Mouse (Mus musculus) adrenal gland, postnatal 4 days (tissue): ENCODE data around the gene Gpa33. TPM values are rescaled to one million over a fixed set of nuclear protein-coding genes. Genes with fewer than 3 reads are reported as not detected.

Experiments used
- DNase-seq, 2 experiments: peaks; one replicate each; pipeline ENCODE4 v3.0.0; 2021 to 2022; ENCODE audit warnings: low spot score in 2 of 2, mixed read lengths in 2 of 2
- long read RNA-seq, 2 experiments: library from polyadenylated mRNA; stranded (forward); transcript quantifications; one replicate each; pipeline ENCODE4 v2.0.0; 2021
- total RNA-seq, 2 experiments: library from RNA; stranded (reverse); gene quantifications; 2 replicates each; pipeline ENCODE4 v1.2.3; 2021

Gene Gpa33
- under 1 TPM; 0.50 to 0.59 TPM for total RNA-seq
- long read RNA-seq, experiment 1: 0 reads
- long read RNA-seq, experiment 2, partial matches to known transcripts: 1 of 1 reads
- long read RNA-seq, experiment 2, other reads (novel, unspliced or antisense): 0 of 1 reads

DNA sequence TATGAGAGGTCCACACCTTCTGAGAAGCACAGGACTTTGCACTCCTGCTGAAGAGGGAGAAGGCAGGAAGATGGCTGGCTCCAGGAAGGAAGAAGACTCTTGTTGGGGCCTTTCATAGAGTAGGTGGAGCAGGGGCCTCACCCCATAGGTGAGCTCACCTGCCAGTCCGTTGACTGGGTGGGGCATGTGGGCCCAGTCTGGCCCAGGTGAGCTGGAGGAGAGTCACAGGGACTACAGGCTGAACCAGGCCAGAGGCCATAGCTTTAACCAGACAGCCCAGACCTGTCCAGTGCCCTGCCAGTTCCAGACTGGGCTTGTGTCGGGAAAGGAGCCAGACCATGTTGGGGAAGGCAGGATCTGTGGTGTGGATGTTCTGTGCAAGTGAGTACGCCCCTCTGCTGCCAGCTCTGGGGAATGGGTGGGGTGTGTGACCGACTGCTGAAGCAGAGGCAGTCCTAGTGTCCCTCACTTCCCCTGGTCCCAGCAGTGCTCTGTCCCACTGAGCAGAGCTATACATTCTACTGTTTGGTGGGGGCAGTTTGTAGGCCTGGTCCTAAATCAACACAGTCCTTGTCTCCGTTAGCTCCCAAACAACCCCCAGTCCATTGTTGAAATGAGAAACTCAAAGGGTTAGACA is at the start of gene Gpa33:
TSS of gene Gpa33 (plus strand) at position 15 of the 637 bp plus-strand sequence.
- DNase-seq: no peak

DNA sequence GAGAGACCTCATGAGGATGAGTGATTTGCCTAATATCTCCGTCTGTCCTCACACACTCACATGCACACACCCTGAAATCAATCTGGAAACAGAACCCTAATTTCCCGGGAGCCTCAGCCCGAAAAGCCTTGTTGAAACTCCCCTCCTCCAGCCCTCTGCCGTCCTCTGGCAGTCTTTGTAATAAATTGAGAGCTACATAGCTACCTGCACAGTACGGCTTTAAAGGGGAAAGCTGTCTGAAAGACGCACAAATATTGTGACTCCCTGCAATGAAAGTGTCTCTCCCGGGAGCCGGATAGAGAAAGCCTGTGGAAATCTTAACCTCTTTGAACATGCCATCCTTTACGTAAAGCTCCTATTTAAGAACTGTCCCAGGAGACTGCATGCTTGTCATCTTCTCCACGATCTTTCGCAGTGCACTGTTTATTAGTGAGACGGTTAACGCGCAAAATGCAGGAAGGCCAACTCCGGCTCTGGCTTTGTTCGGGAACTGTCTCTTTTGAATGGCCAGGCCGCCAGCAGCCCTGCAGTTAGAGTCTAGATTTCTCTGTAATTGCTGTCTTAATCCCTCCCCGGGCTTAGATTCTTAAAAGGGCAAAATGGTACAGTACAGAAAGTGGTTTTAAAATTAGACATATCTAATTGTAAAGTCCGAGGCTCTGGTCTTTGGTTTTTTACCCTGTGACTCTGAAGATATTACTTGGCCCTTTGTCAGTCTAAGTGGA is 41.4 kb upstream of the Gpa33 start:
- DNase-seq: no peak

DNA sequence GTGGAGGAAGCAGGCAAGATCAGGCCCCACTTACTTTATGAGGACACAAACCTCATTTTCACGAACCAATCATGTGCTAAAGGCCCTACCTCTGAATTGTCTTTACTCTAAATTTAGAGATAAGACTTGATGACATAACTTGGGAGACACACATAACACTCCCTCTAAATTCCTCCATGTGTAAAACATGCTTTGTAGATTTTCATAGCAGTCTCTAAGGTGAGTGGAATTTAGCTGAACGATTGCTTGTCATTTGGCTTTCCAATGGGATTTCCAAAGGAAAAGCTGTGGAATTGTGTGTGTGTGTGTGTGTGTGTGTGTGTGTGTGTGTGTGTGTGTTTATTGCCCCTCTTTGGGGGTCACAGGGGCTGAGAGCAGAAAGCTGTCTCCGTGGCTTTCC is 40.7 kb upstream of the Gpa33 start:
- DNase-seq: no peak

DNA sequence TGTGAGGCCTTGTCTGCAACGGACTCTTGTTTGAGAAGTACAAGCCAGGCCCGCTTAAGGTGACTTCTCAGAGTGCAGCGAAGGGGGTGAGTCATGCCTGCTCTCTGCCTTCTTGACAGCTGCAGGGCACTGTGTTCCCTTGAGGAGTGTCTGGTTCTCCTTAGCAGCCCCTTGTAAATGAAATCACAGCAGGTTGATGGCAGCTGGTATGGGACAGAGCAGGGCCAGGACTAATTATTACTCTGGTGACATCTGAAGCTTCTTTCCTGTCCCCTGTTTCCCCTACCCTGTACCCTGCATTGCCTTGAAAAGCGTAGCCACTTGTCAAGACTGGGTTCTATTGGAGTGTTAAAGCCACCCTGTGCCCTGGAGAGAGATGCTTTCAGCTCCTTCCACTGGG is 40.3 kb upstream of the Gpa33 start:
- DNase-seq: no peak

GRCm38 (mm10) chr1:166090306-166090705 is 39.7 kb upstream of the Gpa33 start:
- DNase-seq: no peak

DNA sequence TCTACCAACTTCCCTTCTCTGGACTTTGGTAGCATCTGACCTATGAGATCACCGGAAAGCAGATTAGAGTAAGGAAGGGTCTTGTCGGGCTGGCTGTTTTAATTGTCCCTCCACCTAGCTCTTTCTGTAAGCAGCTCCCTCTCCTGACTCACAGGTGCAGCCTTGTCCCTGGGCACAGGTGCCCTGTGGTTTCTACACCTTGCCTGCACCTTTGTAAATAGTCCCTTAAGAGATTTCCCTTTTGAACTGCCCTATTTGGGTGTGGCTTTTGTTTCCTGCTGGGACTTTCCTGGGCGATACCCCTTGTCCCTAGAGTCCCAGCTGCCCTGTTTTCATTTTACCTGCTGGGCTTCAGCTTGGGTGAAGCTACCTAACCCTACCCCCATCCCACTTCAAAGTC is 35.6 kb upstream of the Gpa33 start:
- no peak for DNase-seq

DNA sequence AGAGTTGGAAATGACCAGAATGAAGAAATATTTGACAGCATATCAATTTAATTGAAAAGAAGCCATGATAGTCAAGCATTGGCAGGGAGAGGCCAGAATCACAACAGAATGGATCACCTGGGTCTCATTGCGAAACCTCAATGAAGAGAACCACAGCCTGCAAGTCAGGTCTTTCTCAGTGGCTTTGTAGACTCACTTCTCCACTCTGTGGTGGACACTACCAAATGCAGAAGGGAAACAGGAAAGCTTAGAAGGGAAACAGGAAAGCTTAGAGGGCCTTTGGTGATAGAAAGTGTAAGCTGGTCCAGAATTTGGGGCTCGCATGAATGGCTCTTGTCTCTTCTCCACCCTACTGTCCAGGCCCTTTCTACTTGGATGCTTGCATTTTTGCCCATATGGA is 31.9 kb upstream of the Gpa33 start:
- DNase-seq: no peak

GRCm38 (mm10) chr1:166102920-166103608 is 27.0 kb upstream of the Gpa33 start:
- DNase-seq: peak in 1 of 2 experiments; percentile 21

DNA sequence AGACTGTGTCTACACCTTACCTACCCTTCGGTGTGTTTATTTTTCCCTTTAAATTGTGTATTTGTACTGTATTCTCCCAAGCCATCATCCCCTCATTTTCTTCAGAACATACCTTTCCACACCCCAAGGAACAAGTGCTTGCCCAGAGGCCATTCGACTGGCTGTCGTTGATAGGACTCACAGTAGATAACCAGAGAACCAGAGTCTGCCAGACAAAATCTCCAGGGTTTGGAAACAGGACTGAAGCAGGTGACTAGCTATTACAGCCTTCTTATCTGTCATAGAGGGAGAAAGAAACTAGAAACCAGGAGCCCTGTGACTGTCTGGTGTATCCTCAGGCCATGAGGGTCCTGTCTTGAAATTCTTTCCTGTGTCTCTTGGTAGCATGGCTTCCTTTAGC is 25.2 kb upstream of the Gpa33 start:
- DNase-seq: no peak

- DNase-seq: no peak
Observed at GRCm38 (mm10) chr1:166105464-166105863, 24.6 kb upstream of the Gpa33 start.

- no peak for DNase-seq
Observed at GRCm38 (mm10) chr1:166114986-166115385, 15.1 kb upstream of the Gpa33 start.

DNA sequence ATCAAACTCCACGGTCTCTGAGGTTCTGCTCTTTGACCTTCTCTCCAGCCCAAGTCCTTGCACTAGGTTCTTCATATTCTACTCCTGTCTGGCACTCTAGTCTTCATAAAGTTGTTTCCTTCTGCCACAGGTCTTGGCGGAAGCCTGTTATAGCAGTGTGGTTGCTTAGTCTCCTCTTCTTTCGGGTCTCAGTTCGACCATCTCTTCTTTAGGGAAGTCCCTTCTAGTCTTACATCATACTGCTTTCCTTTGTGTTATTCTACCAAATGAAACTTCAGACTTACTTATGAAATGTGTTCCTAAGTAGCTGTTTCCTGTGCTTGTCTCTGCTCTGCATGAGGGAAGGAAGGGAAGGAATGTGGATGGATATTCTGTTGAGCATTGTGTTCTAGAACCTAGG is 14.3 kb upstream of the Gpa33 start:
- DNase-seq: no peak

- DNase-seq: no peak
Observed at GRCm38 (mm10) chr1:166117866-166118639, 12.0 kb upstream of the Gpa33 start.

- DNase-seq: no peak
Observed at GRCm38 (mm10) chr1:166122114-166122513, 7.9 kb upstream of the Gpa33 start.

GRCm38 (mm10) chr1:166123045-166123444 is 7.0 kb upstream of the Gpa33 start:
- DNase-seq: no peak

- DNase-seq: no peak
Observed at GRCm38 (mm10) chr1:166123751-166124150, 6.3 kb upstream of the Gpa33 start.

DNA sequence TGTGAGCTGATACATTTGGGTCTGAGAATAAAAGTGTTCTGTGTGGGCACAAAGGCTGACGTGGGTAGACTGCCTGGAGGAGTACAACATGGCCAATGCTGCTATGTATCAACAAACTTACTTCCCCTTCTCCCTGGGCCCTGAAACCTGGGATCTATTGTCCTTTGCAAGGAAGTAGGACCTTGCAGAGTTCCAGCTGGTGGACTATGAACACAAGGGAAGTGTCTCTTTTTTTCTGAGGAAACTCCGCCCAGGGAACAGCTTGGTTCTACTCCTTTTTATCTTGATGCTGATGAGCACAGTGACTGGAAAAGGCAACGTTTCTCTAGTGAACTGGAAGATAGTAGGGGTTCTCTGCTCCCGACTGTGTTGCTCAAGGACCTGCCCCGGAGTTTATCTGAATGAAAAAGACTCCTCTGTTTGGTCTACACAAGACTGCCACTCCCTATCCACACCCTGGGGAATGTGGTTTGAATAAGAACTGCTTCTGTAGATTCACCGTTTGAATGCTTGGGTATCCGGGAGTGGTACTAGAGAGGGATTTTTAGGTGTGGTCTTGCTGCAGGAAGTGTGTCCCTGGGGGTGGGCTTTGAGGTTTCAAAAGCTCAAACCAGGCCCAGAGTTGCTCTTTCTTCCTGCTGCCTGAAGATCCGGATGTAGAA is 5.0 kb upstream of the Gpa33 start:
- no peak for DNase-seq

DNA sequence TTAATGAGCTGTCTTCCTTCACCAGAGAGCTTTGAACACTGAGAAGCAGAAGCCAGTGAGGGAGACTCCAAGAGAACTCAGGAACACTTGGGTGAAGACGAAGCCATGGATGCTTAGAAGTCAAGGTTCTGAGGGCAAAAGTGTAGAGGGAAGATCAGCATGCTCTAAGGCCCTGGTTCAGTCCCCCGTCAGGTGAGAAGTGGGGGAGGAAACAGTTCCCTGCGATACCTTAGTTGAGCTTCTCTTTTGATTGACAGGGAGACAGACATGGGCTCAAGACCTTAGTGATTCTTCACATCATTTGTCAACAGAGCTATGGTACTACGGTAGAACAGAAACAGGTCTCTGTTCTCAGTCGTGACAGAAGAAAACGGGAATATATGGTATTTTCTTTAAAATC is 3.7 kb upstream of the Gpa33 start:
- DNase-seq: no peak

GRCm38 (mm10) chr1:166126795-166127194 is 3.2 kb upstream of the Gpa33 start:
- DNase-seq: no peak

DNA sequence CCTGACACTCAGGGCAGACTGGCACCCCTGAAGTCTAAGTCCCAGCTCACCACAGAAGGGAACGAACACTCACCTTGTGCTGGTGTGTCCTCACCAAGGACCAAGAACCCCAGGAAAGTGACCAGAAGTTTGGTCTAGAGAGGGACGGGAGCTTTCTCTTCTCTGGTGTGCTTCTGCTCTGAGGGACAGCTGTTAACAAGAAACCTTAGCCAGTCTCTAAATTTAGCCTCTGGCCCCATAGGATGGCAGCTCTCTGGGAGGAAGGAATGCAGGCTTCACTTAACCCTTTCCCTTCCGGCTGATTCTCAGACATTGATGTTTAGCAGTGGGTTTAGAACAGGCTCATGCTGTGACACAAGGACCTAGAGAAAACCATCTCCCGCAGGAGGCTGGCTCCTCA is 2.3 kb upstream of the Gpa33 start, which contains the start of gene Dusp27:
TSS of gene Dusp27 (minus strand) at position 204 of the 400 bp plus-strand sequence.
- no peak for DNase-seq

- DNase-seq: no peak
Observed at GRCm38 (mm10) chr1:166128551-166128950, 1.5 kb upstream of the Gpa33 start.
